Mouse (Mus musculus) liver, embryonic 11.5 days (tissue): ENCODE measurements around the gene Coasy. TPM values are rescaled to one million over a fixed set of nuclear protein-coding genes. Genes with fewer than 3 reads are reported as not detected.

Experiments used
- ATAC-seq: fragments of 200-750 bp; cut with Nextera tagmentation; replicated peaks from 2 replicates; pipeline ENCODE4 v1.8.0; 2017; ENCODE audit warnings: moderate number of reproducible peaks, mild to moderate bottlenecking, moderate TSS enrichment, moderate library complexity; ENCODE audit not compliant: low FRiP score
- DNase-seq: peaks from one replicate; pipeline ENCODE4 v3.0.0-alpha.2; 2017; ENCODE audit warnings: low spot score
- H3K27ac ChIP-seq: fragments of 300-500 bp; sonication (generic); 2 replicates; pipeline ENCODE4 v1.5.1; 2014; ENCODE audit warnings: mild to moderate bottlenecking, low read depth, low read length, control low read depth
- H3K27me3 ChIP-seq: fragments of 300-500 bp; sonication (generic); replicated peaks from 2 replicates; pipeline ENCODE4 v1.6.1; 2014; ENCODE audit warnings: low read length, mixed read lengths; ENCODE audit not compliant: control insufficient read depth, insufficient read depth
- H3K36me3 ChIP-seq: fragments of 300-500 bp; sonication (generic); 2 replicates; pipeline ENCODE4 v1.6.1; 2014; ENCODE audit warnings: mild to moderate bottlenecking, low read length, moderate library complexity, mixed read lengths; ENCODE audit not compliant: control insufficient read depth, insufficient read depth
- H3K4me1 ChIP-seq: fragments of 300-500 bp; sonication (generic); replicated peaks from 2 replicates; pipeline ENCODE4 v1.6.1; 2014; ENCODE audit warnings: low read length, mixed read lengths; ENCODE audit not compliant: control insufficient read depth, insufficient read depth
- H3K4me2 ChIP-seq: fragments of 300-500 bp; sonication (generic); 2 replicates; pipeline ENCODE4 v1.6.1; 2014; ENCODE audit warnings: mild to moderate bottlenecking, control low read depth, moderate library complexity
- H3K4me3 ChIP-seq: fragments of 300-500 bp; sonication (generic); 2 replicates; pipeline ENCODE4 v1.5.1; 2014; ENCODE audit warnings: low read depth, low read length, control low read depth
- H3K9ac ChIP-seq: fragments of 300-500 bp; sonication (generic); 2 replicates; pipeline ENCODE4 v1.6.1; 2014; ENCODE audit warnings: low read depth, low read length, control low read depth
- H3K9me3 ChIP-seq: fragments of 300-500 bp; sonication (generic); 2 replicates; pipeline ENCODE4 v1.6.1; 2016; ENCODE audit warnings: low read length, inconsistent platforms, mixed read lengths; ENCODE audit not compliant: control insufficient read depth
- WGBS: fragments of 180-500 bp; shearing (Covaris S2); extraction: QIAGEN DNeasy Blood & Tissue Kit; methylation state at CpG from one replicate; pipeline ENCODE4 v1.1.7; 2014; 5-methylcytosine and 5-hydroxymethylcytosine counted together
- polyA plus RNA-seq: library from polyadenylated mRNA; unstranded; fragments of >200 nt; fragmentation: Nextera tagmentation; extraction: Ambion mirVana; gene quantifications from 2 replicates; pipeline ENCODE4 v1.2.1, GENCODE M21; 2014

Gene Coasy
- polyA plus RNA-seq, 1 experiment from 2014 or later = 43.3 TPM

DNA sequence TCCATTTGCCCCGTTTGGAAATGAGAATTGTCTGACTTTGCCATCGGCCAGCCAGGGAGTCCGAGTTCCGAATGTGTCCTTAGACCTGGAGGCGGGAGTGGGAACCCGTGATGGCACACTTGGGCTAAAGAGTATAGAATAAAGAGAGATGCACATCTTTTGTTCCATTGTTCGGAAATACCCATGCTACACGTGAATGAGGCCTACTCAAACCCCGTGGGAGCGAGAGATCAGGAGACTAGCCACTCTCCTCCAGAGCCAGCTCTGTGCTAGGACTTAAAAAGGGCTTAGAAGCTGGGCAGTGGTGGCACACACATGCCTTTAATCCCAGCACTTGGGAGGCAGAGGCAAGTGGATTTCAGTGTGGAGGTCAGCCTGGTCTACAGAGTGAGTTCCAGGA is 22.9 kb upstream of the Coasy start:
- Histone ChIP-seq H3K4me1 (peaks cover 56% of the 10 kb centered on the region), H3K4me2 (no peak overlapping the region), H3K9me3 (no peaks in the 10 kb centered on the region), H3K27me3 (no peaks in the 10 kb centered on the region), H3K9ac (no peak overlapping the region), H3K36me3 (peaks cover 19% of the 10 kb centered on the region), H3K4me3 (no peak overlapping the region), H3K27ac (no peak overlapping the region; the same call in 1 of the 2 replicates)
- ATAC-seq (no peak), DNase-seq (no peak)
- 85% methylated on average over 10 of the region's 10 CpGs for WGBS

DNA sequence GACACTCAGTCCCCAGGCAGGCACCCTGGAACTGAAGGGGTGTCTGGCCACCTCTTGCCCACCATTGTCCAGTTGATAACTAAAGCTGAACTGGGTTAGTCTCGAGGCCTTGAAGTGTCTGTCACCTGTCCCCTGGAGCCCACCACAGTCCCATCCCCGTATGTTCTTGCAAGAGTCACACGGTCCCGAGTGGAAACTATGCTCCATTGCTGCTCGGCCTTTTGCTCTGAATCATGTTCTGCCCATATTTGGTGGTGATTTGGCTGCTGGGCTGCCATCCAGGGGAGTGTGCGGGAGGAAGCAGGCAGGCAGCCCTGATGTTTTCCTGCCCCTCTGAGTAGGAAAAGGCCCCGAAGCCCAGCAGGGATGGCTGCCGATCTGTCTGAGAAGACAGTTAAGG is 22.2 kb upstream of the Coasy start:
- H3K9ac ChIP-seq = no peak overlapping the region
- H3K27ac ChIP-seq = peak overlapping the region; percentile 43; the same call in 1 of the 2 replicates
- no peaks in the 10 kb centered on the region for H3K27me3 ChIP-seq
- H3K4me1 ChIP-seq = peaks cover 61% of the 10 kb centered on the region
- H3K9me3 ChIP-seq = no peaks in the 10 kb centered on the region
- no peak overlapping the region for H3K4me2 ChIP-seq
- ATAC-seq = no peak
- H3K36me3 ChIP-seq = peaks cover 19% of the 10 kb centered on the region
- WGBS = 66% methylated on average over 8 of the region's 8 CpGs
- H3K4me3 ChIP-seq = no peak overlapping the region
- DNase-seq = no peak

DNA sequence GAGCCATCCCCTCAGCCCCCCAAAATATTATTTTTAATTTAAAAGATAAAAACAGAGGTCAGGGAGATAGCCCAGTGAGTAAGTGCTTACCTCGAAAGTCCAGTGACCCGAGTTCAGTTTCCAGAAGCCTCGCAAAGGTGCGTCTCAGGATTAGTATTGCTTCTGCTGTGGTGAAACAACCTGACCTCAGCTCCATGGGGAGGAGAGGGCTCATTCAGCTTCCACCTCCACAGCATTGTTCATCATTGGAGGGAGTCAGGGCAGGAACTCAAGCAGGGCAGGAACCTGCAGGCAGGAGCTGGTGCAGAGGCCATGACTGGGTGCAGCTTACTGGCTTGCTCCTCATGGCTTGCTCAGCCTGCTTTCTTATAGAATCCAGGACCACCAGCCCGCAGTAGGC is 21.3 kb upstream of the Coasy start:
- H3K4me1 ChIP-seq = peaks cover 63% of the 10 kb centered on the region
- peaks cover 18% of the 10 kb centered on the region for H3K36me3 ChIP-seq
- H3K9ac ChIP-seq = no peak overlapping the region
- no peak overlapping the region for H3K4me3 ChIP-seq
- ATAC-seq (no peak), DNase-seq (no peak)
- H3K27ac ChIP-seq = no peak overlapping the region
- 82% methylated on average over 5 of the region's 5 CpGs for WGBS
- H3K4me2 ChIP-seq = no peak overlapping the region
- H3K9me3 ChIP-seq = no peaks in the 10 kb centered on the region
- H3K27me3 ChIP-seq = no peaks in the 10 kb centered on the region

DNA sequence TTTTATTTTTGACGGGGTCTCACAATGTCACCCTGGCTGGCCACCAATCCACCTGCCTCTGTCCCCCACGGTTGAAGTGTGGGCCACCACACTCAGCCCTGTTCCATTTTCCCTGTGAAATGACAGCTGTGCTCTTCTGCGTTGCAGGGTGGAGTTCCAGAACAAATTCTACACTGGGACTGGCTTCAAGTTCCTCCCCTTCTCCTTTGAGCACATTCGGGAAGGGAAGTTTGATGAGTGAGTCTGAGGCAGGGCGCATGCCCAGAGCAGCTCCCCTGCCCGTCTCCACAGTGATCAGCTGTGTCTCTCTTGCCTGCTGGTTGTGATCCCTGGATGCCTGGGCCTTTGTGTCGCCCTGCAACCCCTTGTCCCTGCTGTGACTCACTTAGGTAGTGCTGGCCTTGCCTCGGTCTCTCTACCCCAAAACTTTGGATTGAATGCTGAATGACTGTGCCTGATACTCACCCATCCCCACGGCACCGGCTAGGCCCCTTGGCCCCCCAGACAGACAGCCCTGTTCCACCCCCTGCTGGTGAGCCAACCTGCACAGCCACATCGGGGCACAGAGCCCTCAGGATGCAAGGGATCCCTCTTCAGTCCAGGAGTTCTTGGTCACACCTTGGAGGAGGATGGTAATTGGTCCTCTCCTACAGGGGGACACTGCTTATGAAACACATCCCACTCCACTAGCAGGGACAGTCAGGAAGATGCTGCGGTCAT is 20.0 kb upstream of the Coasy start:
- peak overlapping the region; percentile 99 for H3K27ac ChIP-seq
- DNase-seq (no peak), ATAC-seq (no peak)
- H3K27me3 ChIP-seq = no peaks in the 10 kb centered on the region
- H3K9ac ChIP-seq = no peak overlapping the region
- WGBS = 76% methylated on average over 12 of the region's 12 CpGs
- H3K9me3 ChIP-seq = no peaks in the 10 kb centered on the region
- no peak overlapping the region for H3K4me2 ChIP-seq
- no peak overlapping the region for H3K4me3 ChIP-seq
- H3K4me1 ChIP-seq = peaks cover 63% of the 10 kb centered on the region
- H3K36me3 ChIP-seq = peaks cover 13% of the 10 kb centered on the region

DNA sequence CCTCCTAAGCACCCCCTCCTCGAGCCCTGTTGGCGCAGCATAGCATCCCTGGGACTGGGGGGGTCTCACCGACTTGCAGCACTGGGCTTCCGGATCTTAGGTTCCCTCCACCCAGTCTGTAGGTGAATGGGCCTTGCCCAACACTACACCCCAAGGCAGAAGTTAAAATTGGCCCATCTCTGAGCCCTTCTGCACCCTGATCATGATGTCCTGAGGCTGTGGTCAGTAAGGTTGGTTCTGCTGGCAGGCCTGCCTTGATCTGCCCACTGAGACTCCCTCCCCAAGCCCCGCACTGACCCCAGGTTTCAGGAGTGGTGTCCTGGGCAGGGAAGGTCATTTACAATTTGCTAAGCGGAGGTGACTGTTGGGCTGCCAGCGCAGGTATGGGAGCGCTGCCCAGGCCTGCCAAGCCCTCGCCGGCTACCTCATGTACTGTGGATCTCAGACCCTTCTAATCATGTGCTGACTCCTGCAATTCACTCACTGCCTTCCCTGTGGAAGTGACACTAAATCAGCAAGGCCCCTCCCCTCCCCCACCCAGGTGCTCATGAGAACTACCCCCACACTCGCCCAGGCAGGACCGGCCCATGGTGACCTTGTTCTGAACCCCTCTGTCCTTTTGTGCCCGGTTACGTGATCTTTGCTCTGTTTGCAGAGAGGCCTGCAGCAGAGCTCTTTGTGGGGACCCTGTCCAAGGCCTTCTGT is 19.2 kb upstream of the Coasy start:
- WGBS = 56% methylated on average over 14 of the region's 14 CpGs
- H3K36me3 ChIP-seq = peaks cover 9% of the 10 kb centered on the region
- H3K27ac ChIP-seq = peak overlapping the region; percentile 99
- H3K4me2 ChIP-seq = peak overlapping the region; percentile 46
- no peak for ATAC-seq
- no peak overlapping the region for H3K4me3 ChIP-seq
- H3K9me3 ChIP-seq = no peaks in the 10 kb centered on the region
- peak; percentile 66 for DNase-seq
- peaks cover 58% of the 10 kb centered on the region for H3K4me1 ChIP-seq
- no peaks in the 10 kb centered on the region; the same call in 1 of the 2 replicates for H3K27me3 ChIP-seq
- H3K9ac ChIP-seq = peak overlapping the region; percentile 46

DNA sequence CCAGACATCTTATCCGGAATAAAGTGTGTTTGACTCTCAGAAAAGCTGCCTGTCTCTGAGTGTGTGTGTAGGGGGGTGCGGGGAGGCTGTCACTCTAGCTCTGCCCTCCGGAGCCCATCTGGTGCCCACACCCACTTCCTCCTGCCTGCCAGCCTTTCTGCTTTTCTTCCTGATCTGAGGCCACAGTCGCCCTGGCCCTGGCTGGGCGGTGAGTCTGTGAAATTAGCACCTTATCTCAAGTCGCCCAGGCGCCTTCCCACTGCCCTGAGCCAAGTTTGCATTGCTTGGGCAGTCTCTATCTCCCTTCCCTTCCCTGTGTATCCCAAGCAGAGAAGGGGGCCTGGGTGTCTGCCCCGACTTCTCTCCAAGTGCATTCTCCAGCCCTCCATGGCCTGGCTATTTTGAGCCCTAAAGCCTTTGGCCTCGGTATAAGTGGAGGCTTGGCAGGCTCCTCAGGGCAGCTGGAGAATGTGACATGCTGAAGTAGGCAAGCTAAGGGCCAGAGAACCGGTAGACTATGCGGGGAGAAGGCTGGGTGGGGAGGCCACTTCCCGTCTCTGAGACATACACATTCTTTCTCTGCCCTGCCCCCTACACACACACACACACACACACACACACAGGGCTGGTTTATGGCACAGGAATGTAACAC is 18.6 kb upstream of the Coasy start:
- Histone ChIP-seq H3K4me2 (peak overlapping the region; percentile 46), H3K36me3 (peaks cover 7% of the 10 kb centered on the region; the same call in 1 of the 2 replicates), H3K27ac (peak overlapping the region; percentile 99), H3K9ac (peak overlapping the region; percentile 46), H3K4me3 (no peak overlapping the region), H3K27me3 (no peaks in the 10 kb centered on the region; the same call in 1 of the 2 replicates), H3K4me1 (peaks cover 52% of the 10 kb centered on the region), H3K9me3 (no peaks in the 10 kb centered on the region)
- ATAC-seq (peak; percentile 92), DNase-seq (peak; percentile 79)
- WGBS = 3% methylated on average over 12 of the region's 12 CpGs

DNA sequence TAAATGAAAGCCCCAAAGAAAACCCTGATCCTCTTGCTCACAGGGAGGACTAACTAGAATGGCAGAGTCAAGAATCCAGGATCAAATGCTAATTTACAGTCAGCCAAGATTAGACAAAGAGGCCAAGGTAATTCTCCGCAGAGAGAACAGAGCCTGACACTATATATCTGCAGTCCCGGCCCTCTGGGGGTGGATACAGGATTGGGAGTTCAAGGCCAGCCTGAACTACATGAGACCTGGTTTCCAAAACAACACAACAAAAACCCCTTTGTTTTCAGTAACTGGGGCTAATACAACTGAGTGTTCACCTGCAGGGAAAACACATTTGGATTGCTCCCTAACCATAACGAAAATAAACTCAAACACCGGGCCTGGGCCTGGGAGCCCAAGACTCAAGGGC is 17.9 kb upstream of the Coasy start:
- WGBS = 72% methylated on average over 4 of the region's 4 CpGs
- H3K27ac ChIP-seq = peak overlapping the region; percentile 99
- peak overlapping the region; percentile 46 for H3K4me2 ChIP-seq
- no peak for ATAC-seq
- peaks cover 7% of the 10 kb centered on the region; the same call in 1 of the 2 replicates for H3K36me3 ChIP-seq
- no peaks in the 10 kb centered on the region for H3K9me3 ChIP-seq
- no peaks in the 10 kb centered on the region; the same call in 1 of the 2 replicates for H3K27me3 ChIP-seq
- H3K4me1 ChIP-seq = peaks cover 51% of the 10 kb centered on the region
- no peak overlapping the region for H3K4me3 ChIP-seq
- no peak for DNase-seq
- H3K9ac ChIP-seq = peak overlapping the region; percentile 46; the same call in 1 of the 2 replicates

DNA sequence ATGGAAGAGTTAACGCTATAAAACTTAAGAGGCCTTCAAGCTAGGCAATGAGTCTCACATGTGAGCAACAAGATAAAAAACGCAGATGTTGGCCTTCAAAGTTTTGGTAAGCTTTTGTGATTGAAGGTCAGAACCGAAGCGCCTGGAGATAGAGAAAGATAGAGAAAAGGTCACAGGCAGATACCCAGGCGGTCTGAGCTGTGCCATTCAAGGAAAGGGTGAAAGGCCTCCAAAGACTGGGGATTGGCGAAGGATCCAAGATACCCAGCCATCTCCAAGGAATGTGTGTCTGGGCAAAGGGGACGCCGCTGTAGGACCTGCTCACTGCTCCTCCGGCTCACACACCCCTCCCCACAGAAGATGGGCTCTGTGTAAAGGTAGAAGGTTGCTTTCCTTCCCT is 17.4 kb upstream of the Coasy start:
- Histone ChIP-seq H3K27me3 (no peaks in the 10 kb centered on the region; the same call in 1 of the 2 replicates), H3K4me3 (no peak overlapping the region), H3K9me3 (no peaks in the 10 kb centered on the region), H3K9ac (no peak overlapping the region), H3K36me3 (peaks cover 7% of the 10 kb centered on the region; the same call in 1 of the 2 replicates), H3K27ac (peak overlapping the region; percentile 17; the same call in 1 of the 2 replicates), H3K4me1 (peaks cover 49% of the 10 kb centered on the region), H3K4me2 (no peak overlapping the region)
- no peak for DNase-seq
- ATAC-seq = no peak
- 80% methylated on average over 9 of the region's 9 CpGs for WGBS
